Mouse (Mus musculus): ENCODE measurements around the gene Rpp25l. TPM values are rescaled to one million over a fixed set of nuclear protein-coding genes. Genes with fewer than 3 reads are reported as not detected.

Gene Rpp25l
- total RNA-seq, 2 experiments from 2014 or later = 28.7 to 30.2 TPM

DNA sequence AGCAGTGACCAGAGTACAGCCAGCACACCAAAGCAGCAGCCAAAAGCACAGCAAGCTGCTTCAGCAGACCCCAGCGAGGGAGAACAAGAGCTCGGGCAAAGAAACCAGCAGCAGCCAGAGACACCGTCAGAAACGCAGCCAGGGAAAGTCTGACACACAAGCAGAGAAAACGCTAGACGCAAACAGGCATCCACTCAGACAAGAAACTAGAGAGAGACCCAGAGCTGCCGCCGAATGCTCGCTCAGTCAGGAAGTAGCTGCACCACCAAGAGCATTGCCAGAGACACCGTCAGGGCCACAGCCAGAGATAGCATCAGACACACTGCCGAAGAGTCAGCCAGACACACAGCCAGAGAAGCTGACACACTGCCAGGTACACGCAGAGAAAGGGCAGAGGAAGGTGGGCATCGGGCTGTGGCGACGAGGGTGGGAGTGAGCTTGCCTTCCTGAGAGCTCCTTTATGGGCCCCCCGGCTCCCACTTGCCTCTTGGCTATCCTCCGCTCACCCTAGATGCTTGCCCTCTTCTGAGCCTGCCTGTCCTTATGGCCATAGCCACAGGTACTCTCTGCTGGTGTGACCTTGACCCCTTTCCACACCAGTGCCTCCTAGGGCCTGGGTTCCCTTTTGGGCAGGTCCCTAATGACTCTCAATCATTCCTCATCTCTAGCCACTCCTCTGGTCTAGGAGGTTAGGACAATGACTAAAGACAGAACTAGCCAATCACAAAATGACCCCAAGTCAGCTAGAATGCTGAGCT is 36.9 kb downstream of the Rpp25l start:
- no peak for DNase-seq
- intact Hi-C loops (cut with DNase I) = no loop called here

DNA sequence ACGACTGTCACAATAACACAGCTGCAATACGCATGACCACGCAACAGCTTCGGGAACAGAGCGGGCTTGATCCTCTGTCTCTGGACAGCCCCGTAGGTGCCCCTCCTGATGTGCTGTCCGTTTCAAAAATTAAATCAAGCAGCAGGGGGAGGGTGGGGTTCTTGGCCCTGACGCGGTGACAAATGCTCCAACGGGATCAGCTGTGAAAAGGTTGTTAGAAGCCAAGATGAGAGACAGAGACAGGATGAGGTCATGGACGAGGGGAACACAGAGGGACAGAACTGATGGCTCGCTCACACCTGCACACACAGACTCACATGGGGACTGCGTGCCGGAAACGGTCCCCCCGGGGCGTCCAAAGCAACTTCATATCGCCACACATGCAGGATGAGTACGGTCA is 40.1 kb downstream of the Rpp25l start:
- DNase-seq = no peak
- intact Hi-C loops (cut with DNase I) = no loop called here

DNA sequence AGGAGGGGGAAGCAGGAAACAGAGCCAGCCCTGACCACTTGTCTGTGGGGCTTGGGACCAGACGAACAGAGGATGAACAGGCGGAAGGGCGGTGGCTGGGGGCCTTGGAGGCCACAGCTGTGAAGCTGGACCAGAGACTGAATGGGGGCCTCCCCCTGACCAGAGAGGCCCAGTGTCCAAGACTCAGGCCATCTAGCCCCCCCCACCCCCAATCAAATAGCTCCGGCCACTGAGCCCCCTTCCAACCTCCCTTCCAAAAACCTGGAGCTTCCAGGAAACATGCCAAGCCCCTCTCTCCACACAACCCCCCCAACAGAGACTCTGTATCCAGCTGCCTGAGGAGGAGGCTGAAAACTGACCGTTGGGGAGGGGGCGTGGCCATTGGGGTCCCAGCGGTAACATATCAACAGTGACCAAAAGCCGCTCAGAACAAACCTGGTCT is 40.8 kb downstream of the Rpp25l start:
- no peak for DNase-seq
- intact Hi-C loops (cut with DNase I) = no loop called here

DNA sequence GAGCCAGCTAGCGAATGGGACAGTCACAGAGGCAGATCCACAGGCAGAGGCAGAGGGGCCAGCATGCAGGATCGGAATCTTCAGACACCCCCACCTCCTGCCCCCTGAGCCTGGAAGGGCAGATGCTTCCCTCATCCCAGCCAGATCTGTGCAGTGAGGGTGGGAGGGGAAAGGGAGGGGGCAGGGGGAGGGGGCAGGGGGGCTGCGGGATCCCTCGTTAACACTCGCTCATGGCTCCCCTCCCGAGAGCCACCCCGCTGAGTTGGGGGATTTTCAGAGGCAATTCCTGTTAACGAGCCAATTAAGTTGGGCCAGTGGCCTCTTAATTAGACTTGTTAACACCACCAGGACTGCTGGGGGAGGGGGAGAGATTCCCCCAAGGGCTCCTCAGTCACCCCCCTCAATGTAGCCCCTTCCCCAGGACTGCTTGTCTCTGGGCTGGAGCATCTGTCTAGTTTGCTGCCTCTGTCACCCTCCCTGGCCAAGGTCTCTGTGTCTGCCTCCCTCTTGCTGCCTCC is 41.3 kb downstream of the Rpp25l start:
- DNase-seq = no peak
- intact Hi-C loops (cut with DNase I) = no loop called here

DNA sequence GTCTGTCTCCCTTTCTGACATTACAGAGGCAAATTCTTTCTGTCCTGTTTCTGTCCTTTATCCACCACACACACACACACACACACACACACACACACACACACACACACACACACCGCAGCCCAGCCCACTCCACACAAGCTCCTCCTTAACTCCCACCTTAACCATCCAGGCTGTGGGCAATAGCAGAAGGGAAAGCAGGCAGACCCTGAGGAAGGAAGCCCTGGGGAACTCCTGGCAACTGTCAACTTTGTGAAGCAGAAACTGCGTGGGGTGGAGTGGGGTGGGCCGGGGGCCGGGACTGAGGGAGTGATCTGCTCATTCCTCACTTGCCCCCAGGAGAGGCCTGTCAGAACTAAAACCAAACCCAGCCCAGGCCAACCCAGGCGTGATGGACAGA is 41.8 kb downstream of the Rpp25l start:
- intact Hi-C loops (cut with DNase I) = no loop called here
- DNase-seq = no peak

DNA sequence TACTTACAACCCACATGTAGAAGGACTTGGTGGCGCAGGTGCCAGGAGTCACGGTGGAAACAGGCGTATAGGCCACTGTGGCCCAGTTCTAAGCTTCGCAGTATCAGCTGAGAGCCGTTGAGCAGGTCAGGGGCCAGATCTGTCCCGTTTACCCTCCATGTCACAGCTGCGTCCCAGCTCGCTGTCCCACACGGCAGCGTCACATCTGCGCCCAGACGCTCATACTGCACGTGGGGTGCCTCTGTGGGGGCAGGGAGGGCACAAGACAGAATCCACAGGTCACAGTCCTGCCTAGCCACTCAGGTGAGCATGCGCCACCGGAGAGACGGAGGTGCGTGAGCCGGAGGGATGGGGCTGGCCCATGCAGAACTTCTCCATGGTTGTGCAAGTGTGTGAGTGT is 42.5 kb downstream of the Rpp25l start:
- intact Hi-C loops (cut with DNase I) = no loop called here
- no peak for DNase-seq

DNA sequence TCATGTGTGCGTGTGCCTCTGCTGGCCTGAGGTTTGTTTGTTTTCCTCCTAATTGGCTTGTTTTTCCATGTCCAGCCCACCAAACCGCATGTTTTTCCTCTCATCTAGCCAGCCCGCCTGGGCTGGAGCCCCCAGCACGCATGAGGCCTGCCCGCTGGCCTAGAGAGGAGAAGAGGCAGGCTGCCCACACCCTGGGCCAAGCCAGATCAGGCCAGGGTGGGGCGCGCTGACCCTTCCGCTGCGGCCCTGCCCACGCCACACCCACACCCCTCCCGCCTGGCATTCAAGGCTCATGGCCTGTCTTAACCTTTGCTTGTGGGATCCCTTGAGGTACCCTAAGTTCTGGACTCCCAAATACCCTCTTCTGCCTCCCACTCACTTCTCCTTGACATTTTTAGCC is 46.7 kb downstream of the Rpp25l start:
- intact Hi-C loops (cut with DNase I) = no loop called here
- DNase-seq = no peak

DNA sequence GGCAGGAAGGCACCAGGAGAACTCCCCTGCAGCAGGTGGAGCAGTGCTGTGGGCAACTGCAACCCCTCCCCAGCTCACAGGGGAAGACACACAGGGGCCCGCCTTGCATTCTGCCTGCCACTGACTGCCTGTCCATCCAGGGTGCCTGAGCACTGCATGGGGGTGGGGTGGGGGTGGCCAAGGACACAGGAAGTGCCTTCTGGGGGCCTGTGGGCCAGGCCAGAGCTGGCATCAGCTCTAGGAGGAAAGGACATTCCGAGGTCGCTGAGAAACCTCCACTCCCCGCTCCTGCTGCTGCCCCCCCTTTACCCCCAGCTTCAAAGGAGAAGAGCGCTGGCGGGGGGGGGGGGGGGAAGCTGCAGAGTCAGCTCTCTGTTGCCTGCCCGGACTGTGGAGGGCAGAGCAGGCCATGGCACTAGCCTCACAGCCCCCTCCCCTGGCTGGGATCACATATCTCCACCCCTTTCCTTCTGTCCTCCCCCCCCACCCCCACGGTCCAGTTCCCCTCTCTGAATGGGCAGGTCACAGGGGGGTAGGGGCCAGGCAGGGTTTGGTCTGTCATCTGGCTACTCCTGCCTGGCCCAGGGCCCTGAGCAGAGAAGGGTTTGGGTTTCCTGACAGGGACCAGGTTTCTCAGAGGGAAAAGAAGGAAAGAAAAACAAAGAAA is 48.2 kb downstream of the Rpp25l start:
- intact Hi-C loops (cut with DNase I) = no loop called here

DNA sequence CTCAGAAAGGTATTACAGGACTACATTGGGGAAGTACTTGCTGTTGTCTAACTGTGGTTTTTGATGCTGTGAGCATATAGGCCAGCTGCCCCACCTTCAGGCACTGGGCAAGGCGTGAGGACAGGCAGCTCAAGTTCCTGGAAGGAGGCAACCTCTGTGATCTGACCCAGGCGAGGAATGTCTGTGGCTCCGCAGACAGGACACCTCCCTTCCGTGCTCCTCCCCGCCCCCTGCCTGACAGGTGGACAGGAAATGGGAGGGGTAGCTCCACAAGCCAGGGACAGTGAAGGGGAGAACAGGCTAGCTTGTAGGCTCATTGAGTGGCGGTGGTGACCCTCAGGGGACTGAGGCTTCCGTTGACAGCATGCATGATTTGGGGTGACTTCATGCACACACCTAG is 48.8 kb downstream of the Rpp25l start:
- intact Hi-C loops (cut with DNase I) = no loop called here
- no peak for DNase-seq

More for the DNA sequence above, 48.2 kb downstream of the Rpp25l start:
- DNase-seq = no peak

DNA sequence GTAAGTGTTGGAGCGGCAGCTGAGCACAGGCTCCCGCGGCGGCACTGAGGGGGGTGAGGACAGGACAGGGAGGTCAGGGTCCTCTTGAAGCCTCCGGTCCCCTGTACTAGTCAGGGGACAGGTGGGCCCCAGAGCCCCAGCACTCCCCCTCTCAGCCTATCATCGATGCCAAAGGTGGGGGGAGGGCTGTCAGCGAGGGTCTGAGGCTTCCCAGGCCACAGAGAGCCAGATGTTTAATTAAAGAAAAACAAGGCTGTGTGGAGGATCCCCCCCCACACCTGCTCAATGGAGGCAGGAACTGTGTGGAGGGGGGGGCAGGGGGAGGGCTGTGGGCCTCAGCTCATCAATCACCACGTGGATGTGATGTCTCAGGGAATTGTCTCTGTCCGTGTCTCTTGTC is 49.7 kb downstream of the Rpp25l start:
- intact Hi-C loops (cut with DNase I) = no loop called here
- no peak for DNase-seq

DNA sequence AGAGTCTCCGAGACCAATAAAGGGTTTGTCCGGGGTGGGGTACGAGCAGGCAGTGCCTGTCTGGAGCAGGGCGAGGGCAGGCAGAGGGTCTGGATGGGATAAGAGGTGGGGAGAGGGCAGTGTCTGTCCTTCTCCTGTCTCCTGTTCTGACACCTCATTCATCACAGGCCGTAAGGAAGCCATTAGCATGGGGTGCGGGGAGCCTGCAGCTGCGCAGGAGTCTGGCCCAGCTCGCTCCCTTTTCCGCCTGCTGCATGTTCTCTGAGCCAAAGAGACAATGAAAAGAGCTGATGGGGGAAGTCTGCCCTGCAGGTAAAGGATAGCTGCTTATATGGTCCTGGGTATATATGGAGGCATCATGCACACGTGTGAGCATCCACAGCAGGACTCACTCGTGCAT is 50.6 kb downstream of the Rpp25l start:
- intact Hi-C loops (cut with DNase I) = no loop called here
- no peak for DNase-seq

Other genes starting within 250 kb of the Rpp25l start
- gene Kif24, start 248.6 kb downstream of the Rpp25l start, total RNA-seq (2021) = 1 to 10 TPM; 1.2 to 1.4 TPM
- gene Nudt2, start 248.4 kb downstream of the Rpp25l start, total RNA-seq (2021) = 10 to 100 TPM; 24.6 to 25.8 TPM
- 10 to 100 TPM; 10.2 to 10.3 TPM for gene AI464131, start 210.5 kb downstream of the Rpp25l start, total RNA-seq (2021)
- gene 1110017D15Rik, start 196.2 kb downstream of the Rpp25l start, total RNA-seq (2021) = under 1 TPM in 1 of 2 experiments, not detected in 1; 0.69 TPM
- gene Fam219a, start 144.0 kb downstream of the Rpp25l start, total RNA-seq (2021) = 10 to 100 TPM; 14.5 to 17.3 TPM
- 1 to 10 TPM in 1 of 2 experiments, under 1 TPM in 1; 0.93 to 1.7 TPM for gene Dnaic1, start 143.8 kb downstream of the Rpp25l start, total RNA-seq (2021)
- 1 to 10 TPM; 4.3 to 4.6 TPM for gene Enho, start 73.2 kb downstream of the Rpp25l start, total RNA-seq (2021)
- 1 to 10 TPM; 2.0 to 5.1 TPM for gene Cntfr, start 16.4 kb downstream of the Rpp25l start, total RNA-seq (2021)
- gene Il11ra1, start 13.5 kb downstream of the Rpp25l start, total RNA-seq (2021) = 10 to 100 TPM; 56.9 to 61.0 TPM
- gene Dctn3, start 9.6 kb upstream of the Rpp25l start, total RNA-seq (2021) = 10 to 100 TPM; 83.6 to 87.8 TPM
- not detected for gene Arid3c, start 17.6 kb upstream of the Rpp25l start, total RNA-seq (2021)
- gene Galt, start 41.7 kb upstream of the Rpp25l start, total RNA-seq (2021) = 10 to 100 TPM; 45.6 to 52.0 TPM
- 10 to 100 TPM; 22.8 to 23.2 TPM for gene Sigmar1, start 42.6 kb upstream of the Rpp25l start, total RNA-seq (2021)
- gene Ccl27a, start 60.7 kb upstream of the Rpp25l start, total RNA-seq (2021) = 10 to 100 TPM; 17.2 to 19.3 TPM
- not detected for gene Gm21541, start 190.1 kb upstream of the Rpp25l start, total RNA-seq (2021)
- gene Gm20878, start 228.0 kb upstream of the Rpp25l start, total RNA-seq (2021) = under 1 TPM; 0.65 to 0.80 TPM

Measured in heart, postnatal 14 days (tissue).